ENCODE assay signal across 20 mouse cellular contexts in genomic region chr15:81195447-81195846, GRCm38 (mm10). TPM values are rescaled to one million over a fixed set of nuclear protein-coding genes. Genes with fewer than 3 reads are reported as not detected.
"Had no signal": no experiment of that assay in that cellular context is flagged by ENCODE, and none has a peak within 500 bp of the region (broad histone marks: within the 10 kb centered on the region; RNA-seq: fewer than 3 reads in every experiment).

No protein-coding gene starts in this region.

- H3K36me3 ChIP-seq: kidney, embryonic 15.5 days; limb, embryonic 12.5 days; limb, embryonic 15.5 days; liver, embryonic 12.5 days; liver, embryonic 15.5 days; midbrain, embryonic 12.5 days; midbrain, embryonic 15.5 days; neural tube, embryonic 13.5 days had no signal

- H3K9ac ChIP-seq: kidney, embryonic 15.5 days; limb, embryonic 12.5 days; limb, embryonic 15.5 days; liver, embryonic 12.5 days; liver, embryonic 15.5 days; midbrain, embryonic 12.5 days; midbrain, embryonic 15.5 days; neural tube, embryonic 13.5 days had no signal

- H3K9me3 ChIP-seq: limb, embryonic 15.5 days; liver, embryonic 12.5 days; liver, embryonic 15.5 days; midbrain, embryonic 12.5 days; midbrain, embryonic 15.5 days; neural tube, embryonic 13.5 days had no signal

- H3K4me2 ChIP-seq: kidney, embryonic 15.5 days; limb, embryonic 12.5 days; limb, embryonic 15.5 days; liver, embryonic 12.5 days; liver, embryonic 15.5 days; midbrain, embryonic 12.5 days; midbrain, embryonic 15.5 days; neural tube, embryonic 13.5 days had no signal

- DNase-seq: kidney, adult 11 months; kidney, adult 8-10 months; kidney, postnatal 10 days; kidney, postnatal 36 days; left cerebral cortex, postnatal 4 days; lung, adult 2 months; thymus, adult 18-20 months; thymus, postnatal 36 days had no signal

- H3K27me3 ChIP-seq: kidney, embryonic 15.5 days; limb, embryonic 12.5 days; limb, embryonic 15.5 days; liver, embryonic 12.5 days; liver, embryonic 15.5 days; midbrain, embryonic 12.5 days; midbrain, embryonic 15.5 days; neural tube, embryonic 13.5 days had no signal

- H3K27ac ChIP-seq: kidney, embryonic 15.5 days; limb, embryonic 12.5 days; limb, embryonic 15.5 days; liver, embryonic 12.5 days; liver, embryonic 15.5 days; macrophage; midbrain, embryonic 12.5 days; midbrain, embryonic 15.5 days; neural tube, embryonic 13.5 days had no signal

- H3K4me3 ChIP-seq: kidney, embryonic 15.5 days; limb, embryonic 12.5 days; limb, embryonic 15.5 days; liver, embryonic 12.5 days; liver, embryonic 15.5 days; midbrain, embryonic 12.5 days; midbrain, embryonic 15.5 days; neural tube, embryonic 13.5 days had no signal

- H3K4me1 ChIP-seq: midbrain, embryonic 12.5 days had no signal

RNA-seq across cellular contexts. Expression of gene Mchr1, which starts 39.9 kb away (rescaled TPM):
- total RNA-seq: megakaryocyte, adult 5-6 weeks; neutrophil, adult 5-6 weeks had no signal
- polyA plus RNA-seq: liver, embryonic 12.5 days; macrophage; spleen, adult 2 months had no signal
